Mouse (Mus musculus): ENCODE measurements at regions not wholly inside any gene's neighbourhood (a gene's known extent, or its start where the extent isn't known, plus 50 kb on each side); places are given as distances from the start of the nearest gene placed in this dataset.

GRCm38 (mm10) chr8:17984779-17985178 is 993.3 kb downstream of the Defb40 start:
- TF ChIP-seq POLR2A (IDR thresholded peaks at IDR 0.05; ENCODE audit: extremely low read depth, insufficient read depth, low read length) (no peak), CTCF (IDR thresholded peaks at IDR 0.05; ENCODE audit: low read depth, low read length) (no peak)

Measured in liver, adult 2 months (tissue).